Mouse (Mus musculus): Measurements from ENCODE around the gene Fbxo28. TPM values are rescaled to one million over a fixed set of nuclear protein-coding genes. Genes with fewer than 3 reads are reported as not detected.
"Not testable (repeated sequence)": the region's sequence is repeated elsewhere in the genome, so short reads cannot be mapped to it uniquely, and the experiment has no call there.

Fbxo28 gene
- polyA plus RNA-seq, 1 experiment: not detected

- 73% methylated on average over 5 of the region's 5 CpGs for WGBS
- H3K27ac ChIP-seq (ENCODE audit: insufficient read depth, low read depth, low read length): no peak overlapping the region
- peaks cover 3% of the 10 kb centered on the region; the same call in 1 of the 2 replicates for H3K4me1 ChIP-seq (ENCODE audit: control insufficient read depth, insufficient read depth, low read length)
- TF ChIP-seq CTCF (IDR thresholded peaks at IDR 0.05; ENCODE audit: insufficient read depth, low read depth, low read length) (no peak), POLR2A (IDR thresholded peaks at IDR 0.05; ENCODE audit: insufficient read depth, low read depth, low read length) (no peak)
- no peak overlapping the region for H3K4me3 ChIP-seq (ENCODE audit: insufficient read depth, low read depth, low read length)
Observed at GRCm38 (mm10) chr1:182302916-182303315, 38.5 kb downstream of the Fbxo28 start.

- Histone ChIP-seq H3K27ac (ENCODE audit: insufficient read depth, low read depth, low read length) (no peak overlapping the region; the same call in 1 of the 2 replicates), H3K4me1 (ENCODE audit: control insufficient read depth, insufficient read depth, low read length) (peaks cover 3% of the 10 kb centered on the region; the same call in 1 of the 2 replicates), H3K4me3 (ENCODE audit: insufficient read depth, low read depth, low read length) (no peak overlapping the region)
- 51% methylated on average over 6 of the region's 6 CpGs for WGBS
- TF ChIP-seq POLR2A (IDR thresholded peaks at IDR 0.05; ENCODE audit: insufficient read depth, low read depth, low read length): no peak
- TF ChIP-seq CTCF (IDR thresholded peaks at IDR 0.05; ENCODE audit: insufficient read depth, low read depth, low read length): no peak
Observed at GRCm38 (mm10) chr1:182302176-182302870, 39.1 kb downstream of the Fbxo28 start.

DNA sequence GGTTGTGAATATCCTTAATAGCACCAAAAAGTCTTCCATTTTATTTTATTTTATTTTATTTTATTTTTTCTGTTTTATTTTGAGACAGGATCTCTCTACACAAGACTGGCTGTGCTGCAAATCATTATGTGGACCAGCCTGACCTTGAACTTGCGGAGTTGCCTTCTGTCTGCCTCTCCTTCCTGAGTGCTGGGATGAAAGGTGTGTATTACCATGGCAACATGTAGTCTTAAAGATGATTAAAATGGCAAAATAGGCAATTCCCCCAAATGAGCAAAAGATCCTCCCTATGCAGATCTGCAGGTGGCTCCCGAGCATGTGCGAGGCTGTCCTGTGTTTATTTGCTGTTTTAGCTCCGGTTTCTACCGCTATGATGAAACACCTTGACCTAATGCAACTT, 43.6 kb downstream of the Fbxo28 start:
- no peak overlapping the region for H3K27ac ChIP-seq (ENCODE audit: insufficient read depth, low read depth, low read length)
- no peak for TF ChIP-seq CTCF (IDR thresholded peaks at IDR 0.05; ENCODE audit: insufficient read depth, low read depth, low read length)
- no peak overlapping the region for H3K4me3 ChIP-seq (ENCODE audit: insufficient read depth, low read depth, low read length)
- peaks cover 3% of the 10 kb centered on the region; the same call in 1 of the 2 replicates for H3K4me1 ChIP-seq (ENCODE audit: control insufficient read depth, insufficient read depth, low read length)
- 93% methylated on average over 5 of the region's 5 CpGs for WGBS

- WGBS: 53% methylated on average over 3 of the region's 3 CpGs
- Histone ChIP-seq H3K4me1 (ENCODE audit: control insufficient read depth, insufficient read depth, low read length) (peaks cover 3% of the 10 kb centered on the region; the same call in 1 of the 2 replicates), H3K4me3 (ENCODE audit: insufficient read depth, low read depth, low read length) (no peak overlapping the region), H3K27ac (ENCODE audit: insufficient read depth, low read depth, low read length) (no peak overlapping the region)
- TF ChIP-seq POLR2A (IDR thresholded peaks at IDR 0.05; ENCODE audit: insufficient read depth, low read depth, low read length) (no peak), CTCF (IDR thresholded peaks at IDR 0.05; ENCODE audit: insufficient read depth, low read depth, low read length) (no peak)
Observed at GRCm38 (mm10) chr1:182297246-182297645, 44.2 kb downstream of the Fbxo28 start.

DNA sequence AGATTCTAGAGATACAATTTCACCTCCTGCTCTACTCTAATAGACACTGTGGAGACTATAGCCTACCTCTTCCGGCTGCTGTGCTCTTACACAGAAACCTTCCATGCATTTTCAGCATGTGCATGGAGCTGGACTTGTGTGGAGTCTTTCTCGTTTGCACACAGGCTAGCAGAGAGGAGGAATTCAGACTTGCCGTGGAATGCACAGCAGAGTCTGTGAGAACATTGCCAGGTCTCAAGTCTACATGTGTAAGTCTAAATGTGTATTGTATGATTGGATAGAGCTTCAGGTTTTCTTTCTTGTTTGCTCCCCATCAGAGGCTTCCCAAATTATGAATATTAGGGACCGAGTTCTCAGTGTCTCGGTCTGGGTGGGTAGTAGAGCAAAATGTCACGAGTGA, 44.6 kb downstream of the Fbxo28 start:
- no peaks in the 10 kb centered on the region for H3K4me1 ChIP-seq (ENCODE audit: control insufficient read depth, insufficient read depth, low read length)
- no peak overlapping the region for H3K4me3 ChIP-seq (ENCODE audit: insufficient read depth, low read depth, low read length)
- 66% methylated on average over 6 of the region's 6 CpGs for WGBS
- H3K27ac ChIP-seq (ENCODE audit: insufficient read depth, low read depth, low read length): no peak overlapping the region
- no peak for TF ChIP-seq CTCF (IDR thresholded peaks at IDR 0.05; ENCODE audit: insufficient read depth, low read depth, low read length)
- no peak for TF ChIP-seq POLR2A (IDR thresholded peaks at IDR 0.05; ENCODE audit: insufficient read depth, low read depth, low read length)

GRCm38 (mm10) chr1:182296141-182296540, 45.3 kb downstream of the Fbxo28 start:
- TF ChIP-seq CTCF (IDR thresholded peaks at IDR 0.05; ENCODE audit: insufficient read depth, low read depth, low read length): no peak
- TF ChIP-seq POLR2A (IDR thresholded peaks at IDR 0.05; ENCODE audit: insufficient read depth, low read depth, low read length): no peak
- 93% methylated on average over 6 of the region's 6 CpGs for WGBS
- Histone ChIP-seq H3K4me1 (ENCODE audit: control insufficient read depth, insufficient read depth, low read length) (no peaks in the 10 kb centered on the region), H3K27ac (ENCODE audit: insufficient read depth, low read depth, low read length) (no peak overlapping the region), H3K4me3 (ENCODE audit: insufficient read depth, low read depth, low read length) (no peak overlapping the region)

DNA sequence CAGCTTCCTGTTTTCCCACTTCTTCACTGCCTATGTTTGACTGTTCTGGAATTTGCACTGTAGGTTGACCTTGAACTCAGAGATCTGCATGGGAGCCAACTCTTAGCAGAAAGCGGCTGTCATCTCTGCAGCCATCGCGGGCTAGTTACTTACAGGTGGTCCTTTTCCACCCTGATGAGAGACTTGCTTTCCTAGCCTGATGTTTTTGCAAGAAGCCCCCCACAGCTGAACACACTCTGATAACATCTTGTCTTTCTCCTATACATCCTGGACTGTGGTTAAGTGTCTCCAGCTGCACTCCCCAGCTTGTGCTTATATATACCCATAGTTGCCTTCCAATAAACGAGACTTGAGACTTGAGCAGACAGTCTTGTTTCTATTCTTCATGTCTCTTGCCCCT, 49.1 kb downstream of the Fbxo28 start:
- Histone ChIP-seq H3K4me3 (ENCODE audit: insufficient read depth, low read depth, low read length) (no peak overlapping the region), H3K27ac (ENCODE audit: insufficient read depth, low read depth, low read length) (no peak overlapping the region), H3K4me1 (ENCODE audit: control insufficient read depth, insufficient read depth, low read length) (no peaks in the 10 kb centered on the region)
- WGBS: 87% methylated on average over 4 of the region's 4 CpGs
- TF ChIP-seq CTCF (IDR thresholded peaks at IDR 0.05; ENCODE audit: insufficient read depth, low read depth, low read length) (no peak), POLR2A (IDR thresholded peaks at IDR 0.05; ENCODE audit: insufficient read depth, low read depth, low read length) (no peak)

DNA sequence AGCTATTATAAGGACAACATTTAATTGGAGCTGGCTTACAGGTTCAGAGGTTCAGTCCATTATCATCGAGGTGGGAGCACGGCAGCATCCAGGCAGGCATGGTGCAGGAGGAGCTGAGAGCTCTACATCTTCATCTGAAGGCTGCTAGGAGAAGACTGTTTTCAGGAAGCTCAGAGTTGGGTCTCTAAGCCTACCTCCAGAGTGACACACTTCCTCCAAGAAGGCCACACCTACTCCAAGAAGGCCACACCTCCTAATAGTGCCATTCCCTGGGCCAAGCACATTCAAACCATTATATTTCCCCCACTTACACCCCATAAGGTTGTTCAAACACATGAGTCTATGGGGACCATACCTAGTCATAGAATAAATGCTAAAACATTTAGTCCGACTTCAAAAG, 50.7 kb downstream of the Fbxo28 start:
- H3K4me3 ChIP-seq (ENCODE audit: insufficient read depth, low read depth, low read length); H3K4me1 ChIP-seq (ENCODE audit: control insufficient read depth, insufficient read depth, low read length); H3K27ac ChIP-seq (ENCODE audit: insufficient read depth, low read depth, low read length): not testable (repeated sequence)
- 97% methylated on average over 3 of the region's 3 CpGs for WGBS

DNA sequence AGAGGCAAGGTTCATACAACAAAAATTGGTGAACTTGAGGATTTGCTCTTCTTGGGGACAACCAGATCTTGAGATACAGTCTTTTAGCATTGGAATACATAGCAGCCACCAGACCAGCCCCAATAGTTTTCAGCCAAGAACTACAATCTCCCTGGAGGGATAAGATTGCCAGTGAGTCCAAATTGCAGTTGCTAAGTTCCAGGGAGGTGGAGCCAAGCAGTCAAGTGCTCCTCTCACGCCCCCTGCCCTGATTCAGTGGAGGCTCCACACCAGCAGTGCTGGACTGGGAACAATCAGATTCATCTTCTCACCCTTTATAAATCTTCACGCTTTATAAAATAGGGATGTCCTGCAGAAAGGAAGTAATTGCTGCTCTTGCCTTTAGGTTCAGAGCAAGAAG, 51.6 kb downstream of the Fbxo28 start:
- Histone ChIP-seq H3K27ac (ENCODE audit: insufficient read depth, low read depth, low read length) (no peak overlapping the region), H3K4me1 (ENCODE audit: control insufficient read depth, insufficient read depth, low read length) (no peaks in the 10 kb centered on the region), H3K4me3 (ENCODE audit: insufficient read depth, low read depth, low read length) (no peak overlapping the region)
- 46% methylated on average over 2 of the region's 2 CpGs for WGBS
- no peak for TF ChIP-seq CTCF (IDR thresholded peaks at IDR 0.05; ENCODE audit: insufficient read depth, low read depth, low read length)
- no peak for TF ChIP-seq POLR2A (IDR thresholded peaks at IDR 0.05; ENCODE audit: insufficient read depth, low read depth, low read length)

GRCm38 (mm10) chr1:182288601-182289000, 52.8 kb downstream of the Fbxo28 start:
- Histone ChIP-seq H3K4me1 (ENCODE audit: control insufficient read depth, insufficient read depth, low read length) (no peaks in the 10 kb centered on the region), H3K4me3 (ENCODE audit: insufficient read depth, low read depth, low read length) (no peak overlapping the region), H3K27ac (ENCODE audit: insufficient read depth, low read depth, low read length) (no peak overlapping the region)
- TF ChIP-seq CTCF (IDR thresholded peaks at IDR 0.05; ENCODE audit: insufficient read depth, low read depth, low read length): no peak
- TF ChIP-seq POLR2A (IDR thresholded peaks at IDR 0.05; ENCODE audit: insufficient read depth, low read depth, low read length): no peak
- WGBS: 58% methylated on average over 2 of the region's 2 CpGs

All from olfactory bulb, adult 2 months (tissue).